Mouse (Mus musculus) ES-Bruce4 (cell line): ENCODE data around the gene Dnmt3a.

ENCODE experiments used
- CTCF ChIP-seq: IDR thresholded peaks from one replicate; pipeline ENCODE4 v1.8.1; 2011; ENCODE audit warnings: low read depth, low read length
- EP300 ChIP-seq: IDR thresholded peaks from 2 replicates; pipeline ENCODE4 v1.6.1; 2011; ENCODE audit warnings: low read depth, low read length; ENCODE audit not compliant: insufficient read depth
- POLR2A ChIP-seq: IDR thresholded peaks from one replicate; pipeline ENCODE4 v1.8.1; 2011; ENCODE audit warnings: low read length; ENCODE audit not compliant: insufficient read depth

GRCm38 (mm10) chr12:3824906-3825713 is 19.3 kb downstream of the Dnmt3a start:
- TF ChIP-seq CTCF (no peak), EP300 (no peak), POLR2A (no peak)
